Mouse (Mus musculus): ENCODE measurements around the gene Dab2ip. TPM values are rescaled to one million over a fixed set of nuclear protein-coding genes. Genes with fewer than 3 reads are reported as not detected.

Dab2ip gene
- polyA plus RNA-seq, 1 experiment from 2014 or later: 33.2 TPM

GRCm38 (mm10) chr2:35747371-35748035 is 189.4 kb downstream of the Dab2ip start:
- ATAC-seq: no peak
- Histone ChIP-seq H3K9me3 (replicated peaks; ENCODE audit: control insufficient read depth, low read length, poor library complexity, severe bottlenecking) (no peaks in the 10 kb centered on the region), H3K4me3 (ENCODE audit: low read depth, low read length) (no peak overlapping the region), H3K4me2 (ENCODE audit: low read length) (no peak overlapping the region), H3K4me1 (ENCODE audit: control insufficient read depth, insufficient read depth, low read length) (peaks cover 7% of the 10 kb centered on the region), H3K27me3 (ENCODE audit: control insufficient read depth, insufficient read depth, low read depth, low read length) (no peaks in the 10 kb centered on the region), H3K27ac (ENCODE audit: low read length) (peak overlapping the region; percentile 24; the same call in 1 of the 2 replicates), H3K36me3 (ENCODE audit: control insufficient read depth, insufficient read depth, low read length) (no peaks in the 10 kb centered on the region), H3K9ac (ENCODE audit: low read depth, low read length) (0 out of 2 replicates have a peak overlapping the region, but pooled peaks have one; percentile 12)
- WGBS: 61% methylated on average over 12 of the region's 12 CpGs

DNA sequence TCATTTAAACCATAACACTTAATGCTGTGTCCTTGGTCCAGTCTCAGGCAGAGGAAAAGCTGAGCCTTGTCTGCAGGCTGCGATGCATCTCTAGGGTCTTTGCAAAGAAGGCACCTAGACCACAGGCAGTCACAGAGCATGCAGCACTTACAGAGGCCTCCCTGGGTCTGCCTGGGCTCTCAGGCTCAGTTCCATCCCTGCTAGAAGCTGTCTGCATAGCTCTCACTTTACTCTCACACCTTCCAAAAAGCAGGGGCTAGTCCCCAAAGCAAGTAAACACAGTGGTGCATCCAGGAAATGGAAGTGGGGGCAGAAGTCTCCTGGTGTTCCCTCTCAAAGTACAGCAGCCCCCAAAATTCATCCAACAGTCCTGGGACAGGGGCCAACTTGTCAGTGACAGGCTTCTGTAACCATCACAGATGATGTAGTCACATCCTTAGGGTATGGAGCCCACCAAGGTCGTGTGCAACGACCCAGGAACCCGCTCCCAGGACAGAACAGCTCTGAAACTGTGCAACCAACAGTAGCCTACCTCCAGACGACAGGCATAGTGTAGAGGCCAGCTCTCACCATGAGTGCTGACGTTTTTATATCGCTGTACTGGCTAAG is 192.6 kb downstream of the Dab2ip start:
- H3K4me2 ChIP-seq (ENCODE audit: low read length): no peak overlapping the region
- H3K9ac ChIP-seq (ENCODE audit: low read depth, low read length): no peak overlapping the region
- H3K27ac ChIP-seq (ENCODE audit: low read length): no peak overlapping the region
- ATAC-seq: no peak
- peaks cover 7% of the 10 kb centered on the region for H3K4me1 ChIP-seq (ENCODE audit: control insufficient read depth, insufficient read depth, low read length)
- no peaks in the 10 kb centered on the region for H3K27me3 ChIP-seq (ENCODE audit: control insufficient read depth, insufficient read depth, low read depth, low read length)
- no peak overlapping the region for H3K4me3 ChIP-seq (ENCODE audit: low read depth, low read length)
- WGBS: 84% methylated on average over 7 of the region's 7 CpGs
- no peaks in the 10 kb centered on the region for H3K9me3 ChIP-seq (replicated peaks; ENCODE audit: control insufficient read depth, low read length, poor library complexity, severe bottlenecking)
- no peaks in the 10 kb centered on the region for H3K36me3 ChIP-seq (ENCODE audit: control insufficient read depth, insufficient read depth, low read length)

DNA sequence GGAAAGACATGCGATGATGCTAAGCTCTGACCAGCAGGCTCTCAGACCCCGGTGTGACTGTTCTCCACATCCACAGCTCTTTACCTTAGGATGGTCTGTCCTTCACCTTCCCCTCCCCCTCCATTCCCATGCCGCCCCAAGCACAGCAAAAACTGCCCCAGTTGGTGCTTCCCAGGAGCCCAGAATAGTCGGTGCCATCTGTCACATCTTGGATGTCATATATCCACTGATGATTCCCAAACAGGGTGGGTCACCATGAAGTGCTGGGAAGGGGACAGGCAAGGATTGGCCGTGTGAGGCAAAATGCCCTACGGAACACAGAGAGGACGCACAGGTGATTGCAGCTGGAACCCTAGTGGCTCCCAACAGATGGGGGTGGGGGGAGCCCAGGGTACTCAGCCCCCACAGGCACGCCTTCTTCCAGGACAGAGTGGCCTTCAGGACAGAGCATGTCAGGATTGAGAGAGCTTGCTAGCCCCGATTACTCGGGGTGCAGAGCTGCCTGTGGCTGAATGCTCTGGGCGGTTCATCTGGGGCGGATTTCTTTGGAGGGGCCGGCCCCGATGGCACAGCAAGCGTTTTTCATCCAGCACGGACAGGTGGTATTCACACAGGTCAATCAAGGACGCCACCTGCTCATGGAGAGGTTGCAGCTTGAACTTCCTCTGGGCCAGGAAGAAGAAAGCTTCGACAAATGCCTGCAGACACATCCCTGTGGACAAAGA is 193.9 kb downstream of the Dab2ip start:
- Histone ChIP-seq H3K9me3 (replicated peaks; ENCODE audit: control insufficient read depth, low read length, poor library complexity, severe bottlenecking) (no peaks in the 10 kb centered on the region), H3K4me1 (ENCODE audit: control insufficient read depth, insufficient read depth, low read length) (peaks cover 7% of the 10 kb centered on the region), H3K36me3 (ENCODE audit: control insufficient read depth, insufficient read depth, low read length) (no peaks in the 10 kb centered on the region), H3K27ac (ENCODE audit: low read length) (no peak overlapping the region), H3K27me3 (ENCODE audit: control insufficient read depth, insufficient read depth, low read depth, low read length) (no peaks in the 10 kb centered on the region), H3K4me3 (ENCODE audit: low read depth, low read length) (no peak overlapping the region), H3K4me2 (ENCODE audit: low read length) (no peak overlapping the region), H3K9ac (ENCODE audit: low read depth, low read length) (no peak overlapping the region)
- 87% methylated on average over 18 of the region's 18 CpGs for WGBS
- no peak for ATAC-seq

DNA sequence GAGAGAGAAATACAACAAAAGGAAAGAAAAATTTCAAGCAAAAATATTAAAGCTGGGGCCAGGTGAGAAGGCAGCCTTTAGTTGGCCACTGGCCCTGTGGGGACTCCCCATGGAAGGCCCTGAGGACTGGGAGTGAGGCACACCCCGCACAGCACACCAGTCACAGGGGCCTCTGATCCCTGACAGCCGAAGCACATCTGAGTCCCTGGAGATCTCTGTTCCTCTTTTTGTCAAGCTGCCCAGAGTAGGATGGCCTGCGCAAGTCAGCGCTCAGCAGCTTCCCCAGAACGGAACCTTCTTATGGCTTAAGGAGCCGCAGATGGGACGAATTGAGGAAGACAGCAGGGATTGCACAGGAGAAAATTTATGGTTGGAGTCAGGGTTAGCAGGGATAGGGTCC is 198.4 kb downstream of the Dab2ip start:
- Histone ChIP-seq H3K27ac (ENCODE audit: low read length) (no peak overlapping the region), H3K4me1 (ENCODE audit: control insufficient read depth, insufficient read depth, low read length) (0 out of 2 replicates have a peak, but pooled peaks cover 4% of the 10 kb centered on the region), H3K9ac (ENCODE audit: low read depth, low read length) (no peak overlapping the region), H3K4me2 (ENCODE audit: low read length) (no peak overlapping the region), H3K27me3 (ENCODE audit: control insufficient read depth, insufficient read depth, low read depth, low read length) (no peaks in the 10 kb centered on the region), H3K4me3 (ENCODE audit: low read depth, low read length) (no peak overlapping the region), H3K9me3 (replicated peaks; ENCODE audit: control insufficient read depth, low read length, poor library complexity, severe bottlenecking) (no peaks in the 10 kb centered on the region), H3K36me3 (ENCODE audit: control insufficient read depth, insufficient read depth, low read length) (no peaks in the 10 kb centered on the region)
- 78% methylated on average over 7 of the region's 7 CpGs for WGBS
- no peak for ATAC-seq

DNA sequence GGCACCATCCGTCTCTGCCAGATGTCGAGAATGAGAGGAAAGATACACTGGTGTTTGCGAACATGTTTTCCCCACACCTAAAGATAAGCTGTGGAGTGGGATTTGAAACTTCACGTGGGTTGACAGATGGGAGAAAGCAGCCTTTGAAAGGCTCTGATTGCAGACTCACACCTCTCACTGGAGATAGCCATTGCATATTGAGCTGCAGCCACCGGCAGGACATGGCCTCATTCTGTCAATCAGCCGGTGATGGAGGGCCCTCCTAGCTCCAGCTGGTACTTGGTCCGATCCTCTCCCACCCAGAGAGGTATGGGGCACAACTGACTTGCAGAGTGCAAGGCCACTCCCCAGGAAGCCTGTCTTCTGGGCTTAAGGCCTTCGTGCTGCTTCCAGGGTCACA is 202.3 kb downstream of the Dab2ip start:
- Histone ChIP-seq H3K27ac (ENCODE audit: low read length) (no peak overlapping the region), H3K27me3 (ENCODE audit: control insufficient read depth, insufficient read depth, low read depth, low read length) (no peaks in the 10 kb centered on the region), H3K4me3 (ENCODE audit: low read depth, low read length) (no peak overlapping the region), H3K9me3 (replicated peaks; ENCODE audit: control insufficient read depth, low read length, poor library complexity, severe bottlenecking) (no peaks in the 10 kb centered on the region), H3K4me2 (ENCODE audit: low read length) (no peak overlapping the region), H3K36me3 (ENCODE audit: control insufficient read depth, insufficient read depth, low read length) (no peaks in the 10 kb centered on the region), H3K4me1 (ENCODE audit: control insufficient read depth, insufficient read depth, low read length) (0 out of 2 replicates have a peak, but pooled peaks cover 4% of the 10 kb centered on the region), H3K9ac (ENCODE audit: low read depth, low read length) (no peak overlapping the region)
- WGBS: 67% methylated on average over 8 of the region's 8 CpGs
- ATAC-seq: no peak

GRCm38 (mm10) chr2:35760867-35761266 is 202.8 kb downstream of the Dab2ip start:
- Histone ChIP-seq H3K9ac (ENCODE audit: low read depth, low read length) (no peak overlapping the region), H3K36me3 (ENCODE audit: control insufficient read depth, insufficient read depth, low read length) (no peaks in the 10 kb centered on the region), H3K27ac (ENCODE audit: low read length) (no peak overlapping the region), H3K4me3 (ENCODE audit: low read depth, low read length) (no peak overlapping the region), H3K4me2 (ENCODE audit: low read length) (no peak overlapping the region), H3K9me3 (replicated peaks; ENCODE audit: control insufficient read depth, low read length, poor library complexity, severe bottlenecking) (no peaks in the 10 kb centered on the region), H3K27me3 (ENCODE audit: control insufficient read depth, insufficient read depth, low read depth, low read length) (no peaks in the 10 kb centered on the region), H3K4me1 (ENCODE audit: control insufficient read depth, insufficient read depth, low read length) (0 out of 2 replicates have a peak, but pooled peaks cover 4% of the 10 kb centered on the region)
- ATAC-seq: no peak

DNA sequence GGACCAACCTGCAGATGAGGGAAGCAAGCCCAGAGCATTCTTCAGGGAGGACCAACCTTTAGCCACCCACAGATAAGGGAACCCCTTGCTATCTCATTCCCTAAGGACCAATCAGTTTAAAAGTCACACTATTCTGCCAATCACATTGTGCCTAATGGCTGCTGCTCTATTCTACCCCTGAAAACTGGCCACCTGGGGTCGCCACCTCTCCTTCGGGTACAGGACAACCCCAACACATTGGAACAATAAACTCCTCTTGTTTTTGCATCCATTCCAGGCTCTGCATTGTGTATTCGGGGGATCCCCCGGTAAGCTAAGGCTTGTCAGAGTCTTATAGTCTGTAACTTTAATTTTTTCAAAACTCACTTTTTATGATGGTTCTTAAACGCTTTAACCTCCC is 203.4 kb downstream of the Dab2ip start:
- Histone ChIP-seq H3K4me2 (ENCODE audit: low read length) (no peak overlapping the region), H3K27ac (ENCODE audit: low read length) (no peak overlapping the region), H3K27me3 (ENCODE audit: control insufficient read depth, insufficient read depth, low read depth, low read length) (no peaks in the 10 kb centered on the region), H3K9me3 (replicated peaks; ENCODE audit: control insufficient read depth, low read length, poor library complexity, severe bottlenecking) (no peaks in the 10 kb centered on the region), H3K9ac (ENCODE audit: low read depth, low read length) (no peak overlapping the region), H3K36me3 (ENCODE audit: control insufficient read depth, insufficient read depth, low read length) (no peaks in the 10 kb centered on the region), H3K4me3 (ENCODE audit: low read depth, low read length) (no peak overlapping the region), H3K4me1 (ENCODE audit: control insufficient read depth, insufficient read depth, low read length) (0 out of 2 replicates have a peak, but pooled peaks cover 7% of the 10 kb centered on the region)
- WGBS: 89% methylated on average over 5 of the region's 5 CpGs
- ATAC-seq: no peak

- WGBS: 91% methylated on average over 7 of the region's 7 CpGs
- no peak overlapping the region for H3K4me3 ChIP-seq (ENCODE audit: low read depth, low read length)
Observed at GRCm38 (mm10) chr2:35763818-35764217, 205.8 kb downstream of the Dab2ip start.

GRCm38 (mm10) chr2:35764328-35764727 is 206.3 kb downstream of the Dab2ip start:
- Histone ChIP-seq H3K4me1 (ENCODE audit: control insufficient read depth, insufficient read depth, low read length) (peaks cover 13% of the 10 kb centered on the region; the same call in 1 of the 2 replicates), H3K36me3 (ENCODE audit: control insufficient read depth, insufficient read depth, low read length) (no peaks in the 10 kb centered on the region), H3K9me3 (replicated peaks; ENCODE audit: control insufficient read depth, low read length, poor library complexity, severe bottlenecking) (no peaks in the 10 kb centered on the region), H3K4me2 (ENCODE audit: low read length) (no peak overlapping the region), H3K9ac (ENCODE audit: low read depth, low read length) (no peak overlapping the region), H3K27me3 (ENCODE audit: control insufficient read depth, insufficient read depth, low read depth, low read length) (no peaks in the 10 kb centered on the region), H3K4me3 (ENCODE audit: low read depth, low read length) (no peak overlapping the region), H3K27ac (ENCODE audit: low read length) (no peak overlapping the region)
- no peak for ATAC-seq
- WGBS: 89% methylated on average over 8 of the region's 8 CpGs

More at GRCm38 (mm10) chr2:35763818-35764217, 205.8 kb downstream of the Dab2ip start:
- H3K27me3 ChIP-seq (ENCODE audit: control insufficient read depth, insufficient read depth, low read depth, low read length): no peaks in the 10 kb centered on the region
- H3K27ac ChIP-seq (ENCODE audit: low read length): no peak overlapping the region
- H3K4me1 ChIP-seq (ENCODE audit: control insufficient read depth, insufficient read depth, low read length): peaks cover 13% of the 10 kb centered on the region; the same call in 1 of the 2 replicates
- H3K9me3 ChIP-seq (replicated peaks; ENCODE audit: control insufficient read depth, low read length, poor library complexity, severe bottlenecking): no peaks in the 10 kb centered on the region
- H3K36me3 ChIP-seq (ENCODE audit: control insufficient read depth, insufficient read depth, low read length): no peaks in the 10 kb centered on the region
- no peak for ATAC-seq
- H3K4me2 ChIP-seq (ENCODE audit: low read length): no peak overlapping the region
- no peak overlapping the region for H3K9ac ChIP-seq (ENCODE audit: low read depth, low read length)
